13 mouse cellular contexts compared by ENCODE assay signal in genomic region chr17:6751221-6751859, GRCm38 (mm10). TPM values are rescaled to one million over a fixed set of nuclear protein-coding genes. Genes with fewer than 3 reads are reported as not detected.
DNase-seq lines count a peak whose midpoint lies in the region; ATAC-seq and TF ChIP-seq lines count a peak whose summit lies in the region.
"Had no signal": no experiment of that assay in that cellular context is flagged by ENCODE, and none has a peak within 500 bp of the region (broad histone marks: within the 10 kb centered on the region; RNA-seq: fewer than 3 reads in every experiment).

No protein-coding gene starts in this region.

- H3K27me3 ChIP-seq in embryonic facial prominence, embryonic 12.5 days, result 0 out of 2 replicates have a peak, but pooled peaks cover 2% of the 10 kb centered on the region
- H3K27me3 ChIP-seq in heart, embryonic 15.5 days, result no peaks in the 10 kb centered on the region
- H3K27me3 ChIP-seq in midbrain, embryonic 11.5 days (ENCODE audit: control insufficient read depth, insufficient read depth, low read length), result no peaks in the 10 kb centered on the region; the same call in 1 of the 2 replicates

- no peak overlapping the region for H3K9ac ChIP-seq in embryonic facial prominence, embryonic 12.5 days
- no peak overlapping the region; the same call in 1 of the 2 replicates for H3K9ac ChIP-seq in heart, embryonic 15.5 days
- H3K9ac ChIP-seq in midbrain, embryonic 11.5 days (ENCODE audit: low read length), result no peak overlapping the region
- H3K9ac ChIP-seq: midbrain, embryonic 13.5 days had no signal

- H3K36me3 ChIP-seq in embryonic facial prominence, embryonic 12.5 days, result no peaks in the 10 kb centered on the region
- H3K36me3 ChIP-seq in heart, embryonic 15.5 days, result peaks cover 46% of the 10 kb centered on the region; the same call in 1 of the 2 replicates
- H3K36me3 ChIP-seq in midbrain, embryonic 11.5 days (ENCODE audit: control insufficient read depth, insufficient read depth, low read length), result no peaks in the 10 kb centered on the region

- peak; percentile 55 to 76 for DNase-seq in lung, adult 18-20 months
- DNase-seq in lung, adult 2 months, result no peak
- DNase-seq in lung, postnatal 25 days (ENCODE audit: low spot score), result peak; percentile 63
- DNase-seq in adrenal gland, postnatal 36 days, result no peak
- DNase-seq in right cerebral cortex, postnatal 14 days, result no peak
- no peak for DNase-seq in midbrain, embryonic 11.5 days (ENCODE audit: low spot score, missing footprints)
- DNase-seq: adrenal gland, postnatal 25 days; cerebellum, adult 8-10 months; gastrocnemius, postnatal 10 days; thymus, postnatal 14 days had no signal

- peaks cover 5% of the 10 kb centered on the region for H3K4me1 ChIP-seq in lung, adult 2 months (ENCODE audit: control insufficient read depth, insufficient read depth, low read length)
- H3K4me1 ChIP-seq in embryonic facial prominence, embryonic 12.5 days, result peaks cover 26% of the 10 kb centered on the region
- H3K4me1 ChIP-seq in heart, embryonic 15.5 days (replicated peaks), result peaks cover 54% of the 10 kb centered on the region
- H3K4me1 ChIP-seq in midbrain, embryonic 11.5 days (ENCODE audit: control insufficient read depth, insufficient read depth, low read length), result peaks cover 18% of the 10 kb centered on the region

- no peak for TF ChIP-seq CTCF in lung, adult 2 months (IDR thresholded peaks at IDR 0.05; ENCODE audit: insufficient read depth, low read length)

- no peak for TF ChIP-seq POLR2A in lung, adult 2 months (IDR thresholded peaks at IDR 0.05; ENCODE audit: borderline replicate concordance, extremely low read depth, low read depth, low read length)

- 60% methylated on average over 11 of the region's 11 CpGs for WGBS in lung, adult 2 months
- WGBS in embryonic facial prominence, embryonic 12.5 days, result 51% methylated on average over 11 of the region's 11 CpGs
- WGBS in heart, embryonic 15.5 days, result 64% methylated on average over 11 of the region's 11 CpGs
- 83% methylated on average over 11 of the region's 11 CpGs for WGBS in midbrain, embryonic 11.5 days

- no peaks in the 10 kb centered on the region for H3K9me3 ChIP-seq in embryonic facial prominence, embryonic 12.5 days
- H3K9me3 ChIP-seq in heart, embryonic 15.5 days (replicated peaks), result no peaks in the 10 kb centered on the region
- H3K9me3 ChIP-seq in midbrain, embryonic 11.5 days (ENCODE audit: control insufficient read depth, low read length), result no peaks in the 10 kb centered on the region
- H3K9me3 ChIP-seq: midbrain, embryonic 13.5 days had no signal

- H3K4me2 ChIP-seq in embryonic facial prominence, embryonic 12.5 days (replicated peaks), result no peak overlapping the region
- H3K4me2 ChIP-seq in heart, embryonic 15.5 days, result no peak overlapping the region
- no peak overlapping the region for H3K4me2 ChIP-seq in midbrain, embryonic 11.5 days
- H3K4me2 ChIP-seq: midbrain, embryonic 13.5 days had no signal

- H3K27ac ChIP-seq in embryonic facial prominence, embryonic 12.5 days, result peak overlapping the region; percentile 79
- H3K27ac ChIP-seq in heart, embryonic 15.5 days, result peak overlapping the region; percentile 60
- no peak overlapping the region for H3K27ac ChIP-seq in midbrain, embryonic 11.5 days (ENCODE audit: low read depth, low read length)
- H3K27ac ChIP-seq: midbrain, embryonic 13.5 days had no signal

- no peak for ATAC-seq in embryonic facial prominence, embryonic 12.5 days (ENCODE audit: insufficient number of reproducible peaks, insufficient read depth, low FRiP score, low TSS enrichment)
- ATAC-seq in heart, embryonic 15.5 days (replicated peaks; ENCODE audit: insufficient number of reproducible peaks, insufficient read depth, low FRiP score, low read depth), result no peak
- ATAC-seq in midbrain, embryonic 11.5 days (ENCODE audit: low FRiP score), result no peak
- ATAC-seq: midbrain, embryonic 13.5 days had no signal

- H3K4me3 ChIP-seq in lung, adult 2 months (replicated peaks; ENCODE audit: extremely low read depth, low read depth, low read length), result no peak overlapping the region
- no peak overlapping the region for H3K4me3 ChIP-seq in embryonic facial prominence, embryonic 12.5 days
- no peak overlapping the region for H3K4me3 ChIP-seq in heart, embryonic 15.5 days
- H3K4me3 ChIP-seq in midbrain, embryonic 11.5 days (ENCODE audit: low read depth, low read length), result no peak overlapping the region
- H3K4me3 ChIP-seq: midbrain, embryonic 13.5 days had no signal

RNA-seq across cellular contexts. Expression of gene Ezr, which starts 31.2 kb away (rescaled TPM):
- polyA plus RNA-seq in lung, adult 2 months (2012; rRNA removed), result 79.3 and 84.0 TPM in 2 replicates
- polyA plus RNA-seq in embryonic facial prominence, embryonic 12.5 days (2016; fragmentation: Nextera tagmentation; extraction: Ambion mirVana), result 48.6 and 52.2 TPM in 2 replicates
- polyA plus RNA-seq in heart, embryonic 15.5 days (2015; fragmentation: Nextera tagmentation; extraction: Ambion mirVana), result 109 and 136 TPM in 2 replicates
- 10 to 100 TPM; 21.9 to 27.4 TPM for total RNA-seq in adrenal gland, postnatal 36 days (2021)
- polyA plus RNA-seq in midbrain, embryonic 11.5 days (2014; fragmentation: Nextera tagmentation; extraction: Ambion mirVana), result 47.0 and 51.0 TPM in 2 replicates

Comparison
In these comparisons a context has a peak if more than half of its experiments do, and no peak if none do; other contexts are left out.
1. DNase-seq: peak in lung, adult 18-20 months (2 of 2) and lung, postnatal 25 days (single experiment); none in lung, adult 2 months (single experiment), adrenal gland, postnatal 36 days (0 of 2), right cerebral cortex, postnatal 14 days (single experiment) and midbrain, embryonic 11.5 days (single experiment).